Mouse (Mus musculus) lung, postnatal 10 days (tissue): Measurements from ENCODE around the gene Slc20a1.

Experiments used
- DNase-seq: peaks from one replicate; pipeline ENCODE4 v3.0.0; 2021

The Slc20a1 gene

DNA sequence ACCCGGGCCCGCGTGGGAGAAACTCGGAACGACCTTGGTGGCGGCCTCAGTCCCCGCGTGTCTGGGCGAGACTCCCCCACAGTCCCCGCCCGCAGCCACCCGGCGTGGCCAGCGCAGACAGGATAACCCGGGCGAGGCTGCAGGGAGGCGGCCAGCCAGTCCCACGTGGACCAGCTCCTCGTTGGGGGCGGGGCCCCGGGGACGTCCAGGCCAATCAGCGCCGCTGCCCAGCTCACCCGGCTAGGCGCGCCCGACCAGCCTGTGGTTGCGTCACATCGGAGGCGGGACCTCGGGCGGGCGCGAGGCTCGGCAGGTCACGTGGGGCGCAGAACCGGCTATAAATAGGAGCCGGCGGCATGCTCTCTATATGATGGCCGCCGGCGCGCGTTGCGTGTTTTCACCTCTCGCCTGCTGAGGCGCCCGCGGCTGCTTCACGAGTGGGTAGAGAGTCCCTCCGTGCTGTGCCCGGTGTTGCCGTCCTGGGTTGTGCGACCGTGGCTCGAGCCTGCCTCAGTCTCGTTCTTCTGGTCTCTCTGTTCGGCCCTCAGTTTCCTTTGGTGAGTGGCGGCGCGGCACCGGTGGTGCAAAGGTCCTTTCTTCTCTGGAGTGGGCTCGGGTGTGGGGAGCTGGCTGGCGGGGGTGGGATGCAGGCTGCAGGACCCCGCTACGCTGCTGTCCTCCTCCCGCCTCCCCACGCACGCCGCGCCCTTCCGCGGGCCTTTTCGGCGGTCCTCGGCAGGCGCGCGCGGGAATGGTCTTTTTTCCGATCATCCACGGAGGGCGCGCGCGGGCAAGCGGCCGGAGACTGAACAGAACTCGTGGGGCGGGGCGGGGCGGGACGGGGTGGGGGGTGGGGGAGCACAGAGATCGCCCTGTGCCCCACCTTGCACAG, at the start of gene Slc20a1:
Gene Slc20a1 (plus strand): TSS at position 329 of the 892 bp plus-strand sequence.
- peak; percentile 99 for DNase-seq

DNA sequence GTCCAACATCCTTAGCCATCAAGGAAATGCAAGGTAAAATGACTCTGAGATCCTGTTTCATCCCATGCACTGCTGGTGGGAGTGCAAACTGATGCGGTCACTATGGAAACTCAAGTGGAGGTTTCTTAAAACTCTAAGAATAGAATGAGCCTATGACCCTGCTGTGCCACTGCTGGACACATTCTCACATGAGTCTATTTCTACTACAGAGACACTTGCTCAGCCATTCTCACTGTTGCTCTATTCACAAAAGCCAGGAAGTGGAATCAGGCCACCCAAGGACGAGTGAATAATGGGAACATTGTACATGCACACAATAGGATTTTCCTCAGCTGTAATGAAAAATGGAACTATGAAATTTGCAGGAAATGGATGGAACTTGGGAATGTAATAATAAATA, 49.7 kb upstream of the Slc20a1 start:
- DNase-seq, result no peak

DNA sequence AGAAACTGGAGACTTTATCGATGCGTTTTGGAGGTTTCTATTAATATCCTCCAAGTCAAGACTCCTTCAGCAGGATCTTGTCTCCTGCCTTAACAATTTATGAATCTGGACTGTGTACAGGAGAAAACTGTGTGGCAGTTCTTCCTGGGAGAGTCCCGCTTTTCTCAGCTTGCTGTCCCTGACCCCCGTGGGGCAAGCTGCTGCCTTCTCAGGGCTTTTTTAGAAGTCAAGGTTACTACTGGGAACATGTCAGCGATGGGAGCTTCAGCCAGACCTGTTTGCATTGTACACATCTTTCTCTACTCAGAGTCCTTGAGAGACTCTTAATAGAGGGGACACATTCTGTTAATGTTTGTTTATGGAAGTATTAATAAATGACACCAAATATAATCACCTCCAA, 48.2 kb upstream of the Slc20a1 start:
- no peak for DNase-seq

- DNase-seq, result no peak
Measured at GRCm38 (mm10) chr2:129151111-129151510, 47.5 kb upstream of the Slc20a1 start.

DNA sequence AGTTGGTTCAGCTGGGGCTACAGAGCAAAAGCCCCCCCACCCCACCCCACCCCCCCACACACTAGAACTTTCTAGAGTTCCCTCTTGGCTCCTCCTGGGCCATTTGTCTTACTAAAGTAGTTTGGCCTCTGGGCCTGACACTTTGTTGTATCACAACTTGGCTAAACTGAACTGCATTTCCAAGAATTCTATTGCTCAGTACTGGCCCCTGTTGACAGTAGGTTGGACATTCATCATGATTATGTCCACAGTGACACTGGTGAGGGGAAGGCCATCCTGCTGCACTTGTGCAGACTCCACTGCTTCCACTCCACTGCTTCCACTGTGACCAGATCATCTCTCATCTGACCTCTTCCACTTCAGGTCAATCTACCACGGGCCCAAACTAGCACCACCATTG, 45.8 kb upstream of the Slc20a1 start:
- no peak for DNase-seq

- no peak for DNase-seq
Measured at GRCm38 (mm10) chr2:129164815-129165214, 33.7 kb upstream of the Slc20a1 start.

GRCm38 (mm10) chr2:129166466-129167463, 31.8 kb upstream of the Slc20a1 start:
- peak; percentile 22 for DNase-seq

- no peak for DNase-seq
Measured at GRCm38 (mm10) chr2:129173386-129173785, 25.2 kb upstream of the Slc20a1 start.

DNA sequence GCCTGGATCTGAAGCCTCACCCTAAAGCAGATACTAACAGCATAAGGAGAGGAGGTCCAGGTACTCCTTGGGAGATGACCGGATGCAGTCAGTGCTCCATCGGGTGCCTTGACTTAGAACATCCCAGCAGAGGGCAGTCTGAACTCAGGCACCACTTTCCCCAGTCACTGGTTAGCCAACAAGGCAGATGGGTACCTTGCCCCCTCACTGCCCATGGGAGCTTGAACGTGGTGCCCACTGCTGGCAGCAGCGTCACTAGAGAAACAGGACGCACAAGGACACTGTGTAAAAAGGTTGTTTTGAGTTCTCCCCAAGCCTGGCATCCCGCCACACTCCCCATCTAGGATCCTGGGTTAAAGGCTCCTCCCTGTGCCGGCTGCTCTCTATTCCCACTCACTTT, 24.1 kb upstream of the Slc20a1 start:
- DNase-seq, result peak; percentile 78

- DNase-seq, result peak; percentile 48
Measured at GRCm38 (mm10) chr2:129175636-129176035, 22.9 kb upstream of the Slc20a1 start.

DNA sequence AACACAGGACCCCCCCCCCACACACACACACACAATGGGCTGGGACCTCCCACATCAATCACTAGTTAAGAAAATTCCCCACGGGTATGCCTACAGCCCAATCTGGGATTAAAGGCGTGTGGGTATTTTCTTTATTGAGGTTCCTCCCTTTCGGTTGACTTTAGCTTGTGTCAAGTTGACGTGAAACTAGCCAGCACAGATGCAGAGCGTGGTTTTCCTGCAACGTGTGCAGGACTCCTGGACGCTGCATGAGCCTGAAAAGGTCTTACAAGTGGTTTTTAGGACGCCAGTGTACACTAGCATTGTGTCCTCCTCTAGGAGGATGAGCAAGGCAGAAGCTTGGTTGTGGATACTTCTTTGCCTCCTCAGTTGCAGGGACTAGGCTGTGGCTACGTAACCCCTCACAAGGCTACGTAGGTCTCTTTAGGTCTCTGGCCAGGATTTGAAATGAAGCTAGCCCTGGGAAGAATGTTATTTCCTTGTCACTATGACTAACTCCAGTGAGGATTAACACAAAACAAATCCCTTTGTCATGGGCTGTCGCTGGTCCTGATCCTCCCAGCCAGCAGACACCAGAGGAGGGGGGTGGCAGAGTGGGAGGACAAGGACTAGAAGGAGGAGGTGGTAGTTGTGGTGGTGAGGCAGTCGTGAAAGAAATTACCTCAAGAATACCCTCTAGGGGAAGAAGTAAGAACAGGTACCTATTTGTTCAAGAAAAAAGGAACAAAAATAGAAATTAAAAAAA, 21.7 kb upstream of the Slc20a1 start:
- DNase-seq, result no peak

- no peak for DNase-seq
Measured at GRCm38 (mm10) chr2:129177661-129178060, 20.9 kb upstream of the Slc20a1 start.

DNA sequence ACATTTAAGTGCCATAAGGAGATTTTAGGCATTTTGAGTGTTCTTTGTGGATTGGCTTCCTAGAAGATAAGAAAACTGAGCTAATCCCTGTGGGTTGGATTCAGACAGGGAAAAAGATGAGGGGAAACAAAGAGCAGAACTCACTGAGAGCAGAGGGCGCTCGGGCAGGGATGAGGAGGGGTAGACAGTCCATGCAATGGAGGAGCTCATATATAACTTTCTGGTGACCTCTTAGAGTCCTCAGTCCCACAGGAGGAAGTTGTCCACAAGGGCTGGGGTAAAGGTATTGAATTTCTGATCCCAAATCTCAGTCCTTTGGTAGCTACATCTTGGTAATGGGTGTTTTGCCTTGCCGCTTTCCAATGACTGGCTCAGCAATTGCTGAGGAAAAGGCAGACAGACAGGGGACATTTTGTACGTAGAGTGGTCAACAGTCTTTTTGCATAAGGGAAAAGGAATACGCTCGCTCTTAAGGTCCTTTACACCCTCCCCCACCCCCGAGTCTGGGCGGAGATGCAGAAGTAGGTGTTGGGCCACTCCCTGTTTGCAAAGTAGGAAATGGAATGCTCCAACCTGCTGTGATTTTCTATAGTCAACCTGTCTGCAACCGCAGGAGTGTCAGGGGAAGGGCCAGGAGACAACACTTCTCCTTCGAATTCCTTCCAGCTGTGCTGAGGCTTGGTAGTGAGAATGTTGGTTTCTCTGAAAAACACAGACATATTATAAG, 20.2 kb upstream of the Slc20a1 start:
- peak; percentile 33 for DNase-seq

DNA sequence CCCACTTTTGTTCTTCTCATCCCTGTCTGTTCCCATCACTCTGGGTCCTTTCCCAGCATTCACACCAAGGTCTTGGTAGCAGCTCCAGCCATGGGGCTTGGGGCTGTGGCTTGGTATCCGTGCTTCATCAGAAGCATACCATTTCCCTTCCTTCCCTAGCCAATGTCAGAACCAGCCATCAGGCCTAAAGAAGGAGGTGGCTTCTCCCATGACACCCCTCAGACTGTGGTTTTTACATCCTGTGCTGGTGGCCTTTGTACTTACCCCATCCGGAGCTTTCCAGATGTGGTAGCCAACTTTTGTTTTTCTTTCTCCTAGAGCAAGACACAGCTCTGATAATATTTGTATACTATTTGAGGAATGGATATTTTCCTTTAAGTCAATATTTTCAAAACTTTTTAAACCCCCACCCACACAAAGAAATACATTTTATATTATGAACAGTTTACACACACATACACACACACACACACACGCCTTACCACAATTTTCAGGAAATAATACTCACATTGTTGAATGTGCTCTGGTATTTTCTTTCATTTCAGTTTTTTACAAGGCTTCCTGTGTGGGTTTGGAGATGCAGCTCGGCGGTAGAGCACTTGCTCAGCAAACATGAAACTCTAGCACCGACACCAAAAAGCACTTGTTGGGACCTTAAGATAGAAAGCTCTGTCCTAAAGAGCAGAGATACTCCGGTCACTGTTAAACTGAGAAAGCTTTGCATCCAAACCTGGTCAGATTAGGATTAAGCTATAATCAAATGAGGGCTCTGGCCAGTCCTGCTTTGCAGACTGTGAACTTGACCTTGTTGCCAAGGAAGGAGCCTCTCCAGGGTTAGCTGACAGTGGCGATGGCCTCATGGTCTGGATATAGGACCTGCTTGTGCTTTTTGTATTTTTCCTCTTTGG, 18.4 kb upstream of the Slc20a1 start:
- DNase-seq, result no peak

DNA sequence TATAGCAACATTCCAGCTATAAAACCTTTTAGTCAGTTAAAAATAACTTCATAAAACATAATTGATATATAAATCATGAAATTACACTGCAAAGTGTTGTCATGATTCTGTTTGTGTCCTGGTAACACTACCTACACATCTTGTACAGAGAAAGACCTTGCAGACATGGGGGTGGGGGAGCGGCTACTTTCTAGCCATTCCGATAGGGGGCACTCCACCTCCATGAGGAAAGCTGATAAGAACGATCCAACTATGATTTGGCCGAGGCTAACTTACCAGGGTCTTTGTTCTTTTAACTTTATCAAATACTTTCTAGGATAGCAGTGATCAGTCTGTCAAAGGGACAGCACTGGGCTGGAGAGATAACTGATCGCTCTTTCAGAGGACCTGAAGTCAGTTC, 17.1 kb upstream of the Slc20a1 start:
- no peak for DNase-seq

DNA sequence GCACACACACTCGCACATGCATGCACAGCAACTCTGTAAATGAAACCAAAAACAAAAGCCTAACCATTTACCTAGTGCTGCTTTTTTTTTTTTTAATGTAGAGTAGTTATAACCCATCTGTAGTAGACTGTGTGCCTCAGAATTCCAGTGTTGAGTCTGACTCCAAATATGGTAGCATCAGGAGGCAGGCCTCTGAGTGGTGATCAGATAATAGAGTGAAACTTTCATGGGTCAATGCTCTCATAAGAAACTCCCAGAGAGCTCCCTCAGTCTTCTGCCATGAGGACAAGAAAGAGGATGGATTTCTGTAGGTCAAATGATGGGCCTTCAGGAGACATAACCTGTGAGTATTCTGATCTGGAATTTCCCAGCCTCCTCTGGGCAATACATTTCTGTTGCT, 16.2 kb upstream of the Slc20a1 start:
- DNase-seq, result no peak

DNA sequence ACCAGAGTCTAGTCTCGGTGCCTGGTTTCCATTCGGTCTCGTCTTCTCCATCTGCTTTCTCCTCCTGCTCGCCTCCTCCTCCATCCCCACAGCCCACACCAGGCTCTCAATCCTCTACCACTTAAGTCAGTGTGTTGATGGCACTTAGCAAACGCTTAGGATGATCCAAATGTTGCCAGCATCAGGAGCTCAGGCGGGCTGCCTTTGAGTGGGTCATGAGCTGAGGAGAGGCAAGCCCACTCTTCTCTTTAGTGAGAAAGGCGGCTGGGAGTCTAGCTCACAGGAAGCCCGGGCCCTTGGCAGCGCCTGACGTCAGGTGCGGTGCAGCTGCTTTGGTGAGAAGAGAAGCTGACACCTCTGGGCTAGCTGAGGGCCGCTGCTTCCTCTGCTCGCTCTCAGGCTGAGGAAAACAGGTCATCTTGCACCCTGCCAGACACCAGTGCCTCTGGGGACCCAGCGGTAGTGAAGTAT, 15.0 kb upstream of the Slc20a1 start:
- DNase-seq, result no peak

- DNase-seq, result no peak
Measured at GRCm38 (mm10) chr2:129184853-129185252, 13.7 kb upstream of the Slc20a1 start.

DNA sequence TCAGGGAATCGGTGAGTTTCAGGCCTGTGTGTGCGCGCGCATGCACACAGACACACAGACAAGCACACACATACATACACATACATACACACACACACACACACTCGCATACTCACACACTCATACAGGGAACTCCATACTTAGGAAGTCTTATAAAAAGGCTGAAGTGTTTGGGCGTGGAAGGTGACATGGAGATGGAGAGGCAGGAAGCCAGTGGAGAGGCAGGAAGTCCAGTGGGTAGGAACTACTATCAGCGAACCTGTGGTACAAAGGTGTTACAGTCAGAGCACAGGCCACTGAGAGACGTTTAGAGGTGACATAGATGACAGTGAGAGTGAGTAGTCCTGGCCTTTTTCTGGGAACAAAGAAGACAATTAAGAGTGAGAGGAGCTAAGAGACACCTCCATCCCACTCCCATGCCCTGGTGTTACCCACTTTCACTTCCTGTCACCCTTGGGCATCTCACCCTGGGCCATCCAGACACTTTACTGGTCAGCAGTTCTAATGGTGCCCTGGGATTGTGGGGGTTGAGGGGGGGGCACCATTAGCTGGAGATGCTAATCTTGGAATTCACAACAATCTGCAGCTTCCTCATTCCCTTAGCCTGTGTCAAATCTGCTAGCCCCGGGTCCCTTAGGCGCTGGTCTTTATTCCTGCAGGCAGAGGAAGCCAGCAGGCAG, 12.8 kb upstream of the Slc20a1 start:
- no peak for DNase-seq

DNA sequence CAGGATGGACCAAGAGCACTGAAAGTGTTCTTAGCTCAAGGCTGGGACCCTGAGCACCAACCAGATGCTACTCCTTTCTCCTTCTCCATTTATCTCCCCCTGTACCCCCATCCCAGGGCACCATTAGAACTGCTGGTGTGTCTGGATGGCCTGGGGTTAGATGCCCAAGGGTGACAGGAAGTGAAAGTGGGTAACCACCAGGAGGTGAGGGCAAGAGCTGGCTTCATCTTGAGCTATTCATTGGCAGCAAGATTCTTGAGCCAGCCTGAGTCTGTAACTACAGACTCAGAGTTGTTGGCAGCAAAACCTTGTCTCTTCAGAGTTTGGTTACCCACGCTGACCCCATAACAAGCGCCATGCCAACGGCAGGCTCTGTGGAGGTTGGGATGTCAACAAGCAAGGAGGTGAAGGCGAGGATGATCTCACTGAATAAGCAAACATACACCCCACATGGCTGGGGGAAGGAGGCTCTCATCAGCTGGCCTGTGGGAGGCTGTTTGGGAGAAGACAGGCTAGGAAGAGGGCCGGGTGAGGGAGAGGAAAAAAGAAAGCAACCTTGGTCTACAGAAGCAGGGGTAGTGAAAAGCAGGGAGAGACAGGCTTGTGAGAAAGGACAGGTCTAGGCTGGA, 12.2 kb upstream of the Slc20a1 start:
- no peak for DNase-seq
